ENCODE assay signal across 8 mouse cellular contexts in genomic region chr10:43740204-43740865, GRCm38 (mm10).
DNase-seq lines count a peak whose midpoint lies in the region; ATAC-seq lines count a peak whose summit lies in the region.

No protein-coding gene starts in this region.

- H3K4me2 ChIP-seq in heart, embryonic 12.5 days, result peak overlapping the region; percentile 51
- H3K4me2 ChIP-seq in limb, embryonic 12.5 days, result peak overlapping the region; percentile 39

- H3K9ac ChIP-seq in heart, embryonic 12.5 days, result no peak overlapping the region
- peak overlapping the region; percentile 35; the same call in 1 of the 2 replicates for H3K9ac ChIP-seq in limb, embryonic 12.5 days (replicated peaks)

- no peaks in the 10 kb centered on the region for H3K36me3 ChIP-seq in heart, embryonic 12.5 days
- no peaks in the 10 kb centered on the region for H3K36me3 ChIP-seq in limb, embryonic 12.5 days

- peaks cover 37% of the 10 kb centered on the region for H3K4me1 ChIP-seq in heart, embryonic 12.5 days (replicated peaks)
- peaks cover 38% of the 10 kb centered on the region for H3K4me1 ChIP-seq in limb, embryonic 12.5 days (replicated peaks)

- no peak for DNase-seq in heart, adult 9 months (ENCODE audit: low spot score in 2 of 2)
- DNase-seq in c-Kit-positive CD71-negative TER-119-negative erythroid progenitor cells, embryonic 14.5 days (ENCODE audit: low read depth), result peak; percentile 53
- peak; percentile 20 to 32 for DNase-seq in heart, postnatal 10 days
- peak; percentile 80 for DNase-seq in thymus, postnatal 14 days
- DNase-seq in cerebellum, adult 9-11 months, result no peak

- 25% methylated on average over 13 of the region's 13 CpGs for WGBS in heart, embryonic 12.5 days
- WGBS in limb, embryonic 12.5 days, result 14% methylated on average over 13 of the region's 13 CpGs

- H3K9me3 ChIP-seq in heart, embryonic 12.5 days (replicated peaks), result 0 out of 2 replicates have a peak, but pooled peaks cover 2% of the 10 kb centered on the region
- 0 out of 2 replicates have a peak, but pooled peaks cover 2% of the 10 kb centered on the region for H3K9me3 ChIP-seq in limb, embryonic 12.5 days

- intact Hi-C loops in heart, postnatal 10 days (cut with DNase I), result no loop called here

- ATAC-seq in heart, embryonic 12.5 days (ENCODE audit: insufficient number of reproducible peaks, low FRiP score), result no peak
- ATAC-seq in limb, embryonic 12.5 days (ENCODE audit: insufficient number of reproducible peaks, insufficient read depth, low FRiP score, low TSS enrichment, low read depth), result peak; percentile 78
- ATAC-seq in monocyte, adult 5-6 weeks (replicated peaks; ENCODE audit: insufficient number of reproducible peaks, low FRiP score, low TSS enrichment, poor library complexity, severe bottlenecking), result 0 out of 2 replicates have a peak, but pooled peaks have one; percentile 11

- H3K4me3 ChIP-seq in heart, embryonic 12.5 days, result no peak overlapping the region
- no peak overlapping the region for H3K4me3 ChIP-seq in limb, embryonic 12.5 days (replicated peaks)

- peak overlapping the region; percentile 84 for H3K27ac ChIP-seq in heart, embryonic 12.5 days (ENCODE audit: poor library complexity, severe bottlenecking)
- peak overlapping the region; percentile 89 for H3K27ac ChIP-seq in limb, embryonic 12.5 days

- no peaks in the 10 kb centered on the region for H3K27me3 ChIP-seq in heart, embryonic 12.5 days (replicated peaks)
- H3K27me3 ChIP-seq in limb, embryonic 12.5 days, result no peaks in the 10 kb centered on the region

Comparison
In these comparisons a context has a peak if more than half of its experiments do, and no peak if none do; other contexts are left out.
1. DNase-seq: peak in c-Kit-positive CD71-negative TER-119-negative erythroid progenitor cells, embryonic 14.5 days (single experiment), heart, postnatal 10 days (2 of 2) and thymus, postnatal 14 days (single experiment); none in heart, adult 9 months (0 of 2) and cerebellum, adult 9-11 months (single experiment).